Mouse (Mus musculus) hematopoietic stem cell, adult 5-6 weeks (primary cell): ENCODE results near the gene Sstr2. TPM values are rescaled to one million over a fixed set of nuclear protein-coding genes. Genes with fewer than 3 reads are reported as not detected.

Experiments used
- ATAC-seq, 2 experiments: fragments of 125-278 bp in 1 of 2; replicated peaks in 1 of 2; 2 replicates each; pipeline ENCODE4 v1.8.0; 2016 to 2017; ENCODE audit warnings: inconsistent platforms in 2 of 2, mild to moderate bottlenecking in 2 of 2, moderate number of reproducible peaks in 2 of 2, low read depth in 1 of 2, moderate TSS enrichment in 1 of 2; ENCODE audit not compliant: low FRiP score in 2 of 2, poor library complexity in 2 of 2, severe bottlenecking in 2 of 2, insufficient read depth in 1 of 2, low TSS enrichment in 1 of 2
- total RNA-seq: library from RNA; stranded (forward); fragments of 172-1452, 232-1000 nt; gene quantifications from 2 replicates; pipeline ENCODE4 v1.2.3, GENCODE M21; 2017

Sstr2 gene
- 11.8 and 18.3 TPM in 2 replicates for total RNA-seq

DNA sequence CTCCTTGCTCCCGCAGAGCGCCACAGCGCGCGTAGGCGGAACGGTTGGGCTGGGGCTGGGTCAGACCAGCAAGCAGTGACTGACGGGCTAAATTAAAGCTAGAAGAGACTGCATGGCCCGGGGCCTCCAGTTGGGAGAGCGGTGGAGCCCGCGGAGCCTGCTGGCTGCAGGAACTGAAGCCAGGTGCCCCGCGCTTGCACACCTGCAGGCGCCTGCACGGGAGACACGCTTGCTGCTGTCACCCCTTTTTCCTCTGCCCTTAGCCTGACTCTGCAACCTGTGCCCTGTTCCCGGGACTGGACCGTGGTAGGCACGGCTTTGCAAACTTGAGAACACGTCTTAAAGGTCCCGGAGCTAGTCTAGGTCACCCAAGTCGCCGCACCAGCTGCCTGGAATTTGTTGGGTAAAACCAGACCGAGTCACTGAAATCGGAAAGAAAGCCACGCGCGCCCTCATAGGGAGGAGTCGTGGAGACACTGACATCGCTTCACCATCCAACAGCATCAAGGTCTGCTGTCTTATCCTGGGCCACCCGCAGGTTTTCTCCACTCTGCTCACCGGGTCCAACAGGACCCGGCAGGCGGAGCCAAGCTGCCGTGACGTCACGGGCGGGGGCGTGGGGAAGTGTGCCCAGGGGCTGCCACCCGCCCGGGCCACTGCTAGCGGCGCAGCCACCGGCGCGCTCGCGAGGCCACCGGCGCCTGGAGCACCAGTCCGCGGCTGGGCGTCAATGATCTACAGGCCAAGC lies at the start of gene Sstr2:
Gene Sstr2, plus strand, starts transcription at position 671 of the 748 bp plus-strand sequence.
- ATAC-seq, result peak; percentile 42 to 69

DNA sequence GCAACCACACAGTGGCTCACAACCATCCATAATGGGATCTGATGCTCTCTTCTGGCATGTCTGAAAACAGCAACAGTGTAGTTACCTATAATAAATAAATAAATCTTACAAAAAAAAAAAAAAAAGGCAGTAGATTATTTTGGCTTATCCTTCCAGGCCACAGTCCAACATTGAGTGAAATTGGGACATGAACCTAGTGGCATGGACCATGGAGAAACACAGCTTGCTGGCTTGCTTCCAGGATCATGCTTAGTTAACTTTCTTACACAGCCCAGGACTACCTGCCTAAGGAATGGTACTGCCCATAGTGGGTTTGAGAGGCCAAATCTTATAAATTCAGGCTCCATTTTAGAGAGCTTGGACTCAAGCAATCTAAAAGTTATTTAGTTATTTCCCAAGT lies 47.5 kb upstream of the Sstr2 start:
- ATAC-seq, result 0 out of 4 replicates have a peak, but pooled peaks of 1 of the 2 experiments have one; percentile 12

DNA sequence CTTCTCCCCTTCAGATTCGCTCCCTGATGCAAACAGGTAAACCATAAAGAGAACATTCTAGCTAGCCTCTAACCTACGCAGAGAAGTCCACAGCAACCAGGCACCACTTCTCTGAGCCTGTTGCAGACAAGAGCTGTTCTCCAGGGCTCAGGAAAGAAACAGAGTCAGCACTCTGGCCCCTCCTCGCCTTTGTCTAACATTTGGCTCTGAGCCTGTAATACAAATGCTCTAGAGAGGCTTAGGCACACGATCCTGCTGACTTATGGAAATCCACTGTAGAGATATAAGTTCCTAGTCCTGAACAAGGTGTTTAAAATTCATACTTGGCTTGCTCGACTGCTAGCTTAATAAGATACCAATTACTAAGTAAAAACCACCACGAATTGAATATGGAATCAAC lies 46.5 kb upstream of the Sstr2 start:
- ATAC-seq, result no peak

DNA sequence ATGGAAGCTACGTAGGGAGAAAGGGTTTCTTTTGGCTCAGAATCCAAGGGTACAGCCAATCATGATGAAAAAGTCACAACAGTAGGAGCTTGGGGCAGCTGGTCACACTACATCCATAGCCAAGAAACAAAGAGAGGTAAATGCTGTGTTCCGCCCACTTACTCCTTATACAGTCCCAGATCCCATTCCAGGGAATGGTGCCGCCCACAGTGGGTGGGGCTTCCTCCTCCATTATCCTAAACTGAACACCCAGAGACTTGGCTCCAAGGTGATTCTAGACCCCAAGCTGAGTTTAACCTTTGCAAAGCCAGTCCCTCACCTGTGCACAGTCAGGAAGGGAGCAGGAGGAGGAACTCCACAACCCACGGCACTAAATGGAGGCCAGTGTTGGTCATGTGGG lies 41.9 kb upstream of the Sstr2 start:
- no peak for ATAC-seq

DNA sequence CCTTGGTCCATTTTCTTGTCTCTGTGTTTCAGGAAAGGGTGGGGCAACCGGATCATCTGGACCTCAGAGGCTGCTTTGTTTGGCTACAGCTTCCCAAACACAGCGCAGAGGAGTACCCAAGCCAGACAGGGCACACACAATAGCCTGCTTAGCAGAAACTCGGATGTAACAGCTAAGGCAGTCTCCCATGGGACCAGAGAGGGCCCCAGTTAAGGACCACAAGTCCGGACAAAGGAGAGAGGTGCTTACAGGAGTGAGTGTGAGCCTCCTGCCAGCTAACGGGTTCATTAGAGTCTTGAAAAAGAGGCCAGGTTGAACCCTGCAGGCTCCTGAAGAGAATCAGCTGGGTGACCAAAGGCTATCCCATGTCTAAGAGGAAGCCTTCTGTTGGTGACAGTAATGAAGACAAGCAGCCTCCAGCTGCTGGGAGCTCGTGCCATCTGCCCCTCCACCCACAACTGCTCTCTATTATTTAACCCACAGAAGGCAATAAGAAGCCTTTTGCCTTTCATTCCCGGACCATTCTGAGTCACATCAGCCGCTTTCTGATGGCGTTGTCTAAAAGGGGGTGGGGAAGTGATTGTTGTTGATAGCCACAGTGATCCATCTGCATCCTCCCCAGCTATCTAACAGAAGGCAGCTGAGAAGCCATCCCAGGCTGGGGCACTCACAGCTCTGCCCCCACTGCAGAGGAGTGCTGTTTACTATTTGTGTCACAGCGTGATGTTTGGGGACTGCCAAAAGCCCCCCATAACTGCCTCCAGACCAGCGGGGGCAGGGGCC lies 35.1 kb upstream of the Sstr2 start:
- ATAC-seq, result no peak

DNA sequence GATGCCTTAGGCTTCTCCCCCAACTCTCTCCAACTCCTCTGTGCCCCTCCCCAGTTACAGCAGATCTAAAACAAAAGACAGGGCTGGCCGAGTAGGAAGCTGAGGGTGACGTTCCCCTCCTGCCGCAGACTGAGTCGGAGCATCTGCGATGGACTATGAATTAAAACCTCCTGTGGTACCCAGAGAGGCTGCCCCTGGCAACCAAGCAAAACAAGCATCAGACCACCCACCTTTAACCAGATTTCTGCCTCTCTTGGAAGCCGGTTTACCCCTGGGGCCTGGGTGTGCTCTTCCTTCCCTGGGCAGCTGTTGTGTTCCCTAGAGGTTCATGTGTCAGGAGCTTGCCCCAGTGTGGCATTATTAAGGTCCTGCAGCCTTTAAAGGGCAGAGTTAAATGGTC lies 32.7 kb upstream of the Sstr2 start:
- ATAC-seq, result no peak

DNA sequence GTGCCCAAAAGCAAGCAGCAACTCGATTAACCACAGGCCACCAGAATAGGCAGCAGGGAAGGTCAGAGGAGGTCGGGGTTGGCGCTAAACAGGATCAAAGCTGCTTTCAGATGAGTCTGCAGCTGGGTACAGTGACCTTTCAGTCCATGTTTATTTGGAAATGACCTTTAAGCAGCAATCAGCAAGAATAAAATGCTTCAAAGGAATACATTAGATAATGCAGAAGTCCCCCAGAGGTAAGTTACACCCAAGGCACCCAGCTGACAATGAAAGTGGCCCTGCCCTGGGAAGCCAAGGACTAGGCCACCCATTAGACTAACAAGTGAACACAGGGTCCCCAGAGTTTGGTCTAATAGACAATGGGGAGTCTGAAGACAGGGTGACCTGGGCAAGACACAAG lies 30.2 kb upstream of the Sstr2 start:
- no peak for ATAC-seq

DNA sequence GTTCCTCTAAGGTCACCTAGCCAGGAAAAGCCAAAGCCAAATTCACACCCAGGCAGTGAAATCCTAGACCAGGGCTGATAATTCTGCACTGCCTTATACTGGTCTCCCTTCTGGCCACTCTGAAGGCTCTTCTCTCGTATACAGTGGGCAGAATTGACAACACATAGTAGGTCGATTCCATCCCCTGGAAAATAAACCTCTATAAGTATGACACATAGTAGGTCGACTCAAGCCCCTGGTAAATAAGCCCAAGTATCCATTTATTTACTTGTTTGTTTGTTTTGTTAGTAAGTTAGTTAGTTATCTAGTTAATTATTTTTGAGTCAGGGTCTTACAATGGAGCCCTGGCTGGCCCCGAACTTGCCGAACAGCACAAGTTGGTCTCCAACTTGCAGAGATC lies 24.0 kb upstream of the Sstr2 start:
- no peak for ATAC-seq

DNA sequence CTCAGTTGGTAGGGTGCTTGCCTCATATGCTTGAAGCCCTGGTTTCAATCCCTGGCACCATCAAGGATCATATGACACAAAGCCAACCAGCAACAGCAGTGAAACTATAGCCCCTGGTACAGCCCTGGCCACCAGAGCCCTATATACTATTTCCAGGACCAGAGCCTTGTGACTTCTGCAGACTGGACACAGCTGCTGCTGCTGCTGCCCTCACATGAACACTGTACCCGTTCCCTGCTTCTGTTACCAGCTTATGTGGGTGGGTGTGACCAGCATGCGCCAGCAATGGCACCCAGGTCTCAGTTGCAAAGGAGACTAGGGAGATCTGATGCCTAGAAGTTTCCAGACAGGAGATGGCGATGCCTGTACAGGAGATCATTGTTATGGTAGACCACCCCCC lies 21.5 kb upstream of the Sstr2 start:
- ATAC-seq, result no peak

DNA sequence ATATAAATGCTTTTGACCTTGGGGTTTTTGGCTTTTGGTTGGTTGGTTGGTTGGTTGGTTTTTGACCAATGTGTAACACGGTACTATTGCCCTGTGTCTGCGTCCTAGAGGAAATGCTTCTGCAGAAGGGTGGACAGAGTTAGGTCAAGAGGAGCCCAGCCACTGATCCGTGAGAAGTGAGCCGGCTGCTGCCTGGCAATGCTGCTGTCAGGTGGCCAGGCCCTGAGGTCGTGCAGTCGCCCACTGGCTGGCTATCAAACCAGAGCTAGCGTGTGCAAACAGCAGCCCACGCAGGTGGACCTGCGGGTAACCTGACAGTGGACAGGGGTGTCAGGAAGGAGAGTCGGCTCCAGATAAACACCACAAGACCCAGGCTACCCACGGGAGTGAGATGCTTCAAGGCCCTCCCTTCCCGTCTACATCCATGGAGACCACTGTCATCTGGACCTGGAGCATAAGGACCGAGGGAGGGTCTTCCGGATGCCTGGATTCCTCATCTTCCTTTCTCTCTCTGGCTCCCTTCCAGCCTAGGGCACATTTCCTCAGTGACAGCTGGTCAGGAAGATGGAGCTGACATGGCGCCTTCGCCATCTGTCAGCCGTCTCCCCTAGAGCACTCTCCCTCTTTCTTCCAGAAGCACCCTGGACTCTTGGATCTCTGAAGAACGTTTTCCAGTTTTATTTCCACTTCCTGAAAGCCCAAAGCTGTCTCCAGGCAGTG lies 18.5 kb upstream of the Sstr2 start:
- ATAC-seq, result no peak

DNA sequence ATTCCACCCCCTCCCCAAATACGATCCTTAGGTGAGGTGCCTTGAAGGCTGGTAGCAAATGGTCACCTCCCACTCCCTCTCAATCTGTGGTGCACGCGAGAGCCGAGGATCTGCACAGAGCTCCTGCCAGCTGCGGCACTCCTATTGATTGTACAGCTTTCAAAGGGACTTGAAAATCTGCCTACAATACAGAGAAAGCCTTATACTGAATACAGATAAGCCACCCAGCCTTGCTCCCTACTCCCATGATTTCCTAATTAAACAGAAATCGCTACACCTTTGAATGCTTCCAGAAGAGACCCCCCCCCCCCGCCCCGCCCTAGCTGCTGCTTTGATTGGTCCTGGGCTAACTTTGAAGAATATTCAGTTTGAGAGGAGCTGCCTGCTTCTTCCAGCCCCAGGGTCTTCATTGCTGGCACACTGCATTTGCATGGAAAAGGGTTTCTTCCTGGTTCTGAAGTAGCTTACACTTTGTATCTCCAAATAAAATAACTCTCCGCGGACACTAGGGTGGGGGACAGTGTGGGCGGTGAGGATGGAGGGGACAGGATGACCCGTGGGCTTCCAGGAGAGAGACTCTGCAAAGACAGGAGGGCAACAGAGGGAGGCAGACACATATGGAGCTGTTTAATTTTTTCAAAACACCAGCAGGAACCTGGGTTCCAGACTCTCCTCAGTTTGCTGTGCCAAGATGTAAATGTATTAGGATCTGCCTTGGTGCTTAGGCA lies 17.4 kb upstream of the Sstr2 start:
- ATAC-seq, result no peak

DNA sequence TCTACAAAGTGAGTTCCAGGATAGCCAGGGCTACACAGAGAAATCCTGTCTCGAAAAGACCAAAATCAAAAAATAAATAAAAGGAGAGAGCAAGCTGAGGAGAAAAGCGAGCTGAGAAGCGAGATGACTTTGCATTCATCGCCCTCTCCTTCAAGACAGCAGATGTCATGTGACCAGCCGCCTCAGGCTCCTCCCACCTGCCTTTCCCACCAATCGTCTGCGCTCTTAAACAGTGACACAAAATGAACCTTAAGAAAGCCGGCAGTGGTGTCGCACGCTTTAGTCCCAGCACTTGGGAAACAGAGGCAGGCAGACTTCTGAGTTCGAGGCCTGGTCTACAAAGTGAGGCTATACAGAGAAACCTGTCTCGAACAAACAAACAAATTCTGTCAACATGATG lies 11.6 kb upstream of the Sstr2 start:
- ATAC-seq, result no peak

DNA sequence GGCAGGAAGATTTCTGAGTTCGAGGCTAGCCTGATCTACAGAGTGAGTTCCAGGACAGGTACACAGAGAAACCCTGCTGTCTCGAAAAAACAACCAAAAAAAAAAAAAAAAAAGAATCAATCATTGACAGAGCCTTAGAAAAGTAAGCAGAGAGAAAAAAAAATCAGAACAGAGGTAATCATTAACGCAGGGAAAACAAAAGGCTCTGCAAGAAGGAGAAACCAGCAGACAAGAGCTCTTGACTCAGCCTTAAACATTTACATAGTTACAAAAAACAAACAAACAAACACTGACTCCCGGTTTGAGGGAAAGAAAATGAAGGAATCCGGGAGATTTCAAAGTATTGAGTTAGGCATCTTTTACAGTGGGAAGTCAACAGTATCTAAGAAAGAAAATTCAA lies 9.6 kb upstream of the Sstr2 start:
- no peak for ATAC-seq

DNA sequence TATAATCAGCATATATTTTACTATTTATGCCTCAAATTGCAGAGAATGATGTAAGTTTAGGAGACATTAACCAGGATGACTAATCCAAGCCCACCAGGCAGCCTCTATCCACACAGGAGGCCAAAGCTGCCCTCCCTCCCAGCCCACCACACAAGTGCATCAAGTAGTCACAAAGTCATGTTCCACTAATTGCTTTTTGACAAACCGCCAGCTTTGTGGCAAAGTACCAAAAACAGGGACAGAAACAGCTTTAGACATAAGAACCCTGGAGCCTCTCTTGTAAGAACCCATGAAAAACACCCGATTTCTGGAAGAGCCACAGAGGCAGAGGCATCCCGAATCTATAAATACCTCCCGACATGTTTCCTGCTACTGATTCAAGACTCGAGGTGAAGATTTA lies 8.9 kb upstream of the Sstr2 start:
- no peak for ATAC-seq

DNA sequence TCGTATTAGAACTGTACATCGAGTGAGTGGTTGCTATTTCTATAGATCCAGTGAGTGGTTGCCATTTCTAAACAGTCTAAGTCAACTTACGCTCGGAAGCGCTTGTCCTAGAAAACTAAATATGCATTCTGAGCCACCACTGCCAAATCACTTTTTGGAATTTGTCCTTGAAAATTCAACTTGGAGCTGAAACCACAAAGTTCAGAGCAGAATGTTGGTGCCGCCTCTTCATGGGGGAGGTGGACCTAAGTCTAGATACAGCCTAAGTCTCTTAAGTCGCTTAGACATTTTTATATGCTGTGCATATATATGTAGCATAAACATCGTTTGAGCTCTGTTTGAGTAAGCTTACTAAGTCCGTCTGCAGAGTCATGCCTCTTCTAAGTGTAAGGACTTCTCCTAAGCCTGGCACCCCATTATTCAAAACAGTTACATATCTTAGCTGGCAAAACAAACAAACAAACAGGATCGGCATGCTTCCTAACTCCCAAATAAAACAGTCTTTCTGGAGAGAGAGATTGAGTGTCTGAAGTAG lies 8.0 kb upstream of the Sstr2 start:
- ATAC-seq, result no peak

DNA sequence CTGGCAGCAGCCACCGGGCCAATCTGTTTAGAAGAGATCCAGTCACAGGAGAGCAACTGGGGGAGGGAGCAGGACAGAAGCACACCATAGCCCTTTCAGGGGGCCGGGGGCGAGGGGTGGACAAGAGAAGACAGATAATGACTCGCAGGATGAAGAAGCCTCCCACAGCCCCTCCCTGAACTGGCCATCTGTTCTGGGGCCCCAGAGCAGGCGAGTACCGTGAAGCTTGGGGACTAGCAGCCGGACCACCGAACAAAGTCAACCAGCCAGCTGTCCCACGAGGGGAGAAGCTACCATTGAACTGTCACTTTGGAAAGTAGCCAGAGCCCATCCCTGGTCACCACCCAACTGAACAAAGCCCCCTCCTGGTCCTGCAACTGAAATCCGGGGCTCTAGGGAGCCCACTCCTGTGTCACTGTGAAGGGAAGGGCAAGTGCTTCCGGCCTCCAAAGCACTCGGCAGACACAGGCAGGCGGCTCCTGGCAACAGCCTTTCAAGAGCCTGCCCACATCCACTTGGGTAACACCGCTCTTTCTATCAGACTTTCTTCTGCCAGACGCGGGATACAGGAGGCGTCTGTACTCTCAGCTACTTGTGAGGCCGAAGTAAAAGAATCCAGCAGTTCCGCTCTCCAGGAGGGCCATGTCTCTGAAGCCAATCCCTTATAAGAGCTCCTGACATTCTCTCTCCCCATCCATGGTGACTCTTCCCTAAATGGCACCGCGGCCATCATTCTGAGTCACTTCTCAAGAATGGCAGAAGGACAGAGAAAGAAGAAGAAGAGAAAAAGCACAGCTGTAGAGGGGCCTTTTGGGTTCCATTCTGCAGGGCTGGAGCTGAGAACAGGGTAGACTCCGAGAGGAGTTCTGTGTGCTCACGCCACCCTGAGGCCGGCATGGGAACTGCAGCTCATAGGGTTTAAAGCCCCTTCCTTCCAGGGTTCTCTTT lies 7.2 kb upstream of the Sstr2 start:
- ATAC-seq, result peak; percentile 58 to 66
